Comparison of ENCODE assay signal across 9 mouse cellular contexts in the genomic region with DNA sequence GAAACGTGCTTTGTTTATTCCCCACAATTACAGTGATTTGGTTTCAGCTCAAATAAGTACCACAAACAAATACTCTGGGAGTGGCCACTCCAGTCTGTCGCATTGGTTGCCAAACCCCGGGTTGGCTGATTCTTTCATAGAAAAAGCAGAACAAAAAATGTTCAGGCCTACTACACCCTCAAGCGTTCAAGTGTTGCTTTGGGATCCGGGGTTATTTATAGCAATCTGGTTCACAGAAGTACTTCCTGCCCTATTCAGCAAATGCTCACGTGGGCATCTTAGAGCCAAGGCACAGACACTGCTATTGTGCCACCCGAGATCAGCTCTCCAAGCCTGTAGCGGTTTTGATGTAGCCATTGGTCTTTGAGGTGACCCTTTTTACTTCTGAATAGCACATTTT. TPM values are rescaled to one million over a fixed set of nuclear protein-coding genes. Genes with fewer than 3 reads are reported as not detected.
DNase-seq lines count a peak whose midpoint lies in the region; ATAC-seq and TF ChIP-seq lines count a peak whose summit lies in the region.
"Had no signal": no experiment of that assay in that cellular context is flagged by ENCODE, and none has a peak within 500 bp of the region (broad histone marks: within the 10 kb centered on the region; RNA-seq: fewer than 3 reads in every experiment).

No protein-coding gene starts in this region.

- TF ChIP-seq CTCF in heart, adult 2 months (IDR thresholded peaks at IDR 0.05), result peak; percentile 40

- TF ChIP-seq EP300 in heart, adult 2 months (IDR thresholded peaks at IDR 0.05; ENCODE audit: insufficient read depth, low read depth, low read length), result no peak

- H3K27ac ChIP-seq in heart, adult 2 months, result no peak overlapping the region
- H3K27ac ChIP-seq in heart, embryonic 12.5 days (ENCODE audit: poor library complexity, severe bottlenecking), result no peak overlapping the region
- H3K27ac ChIP-seq in heart, embryonic 15.5 days, result no peak overlapping the region
- peak overlapping the region; percentile 85 for H3K27ac ChIP-seq in macrophage

- intact Hi-C loops in heart, adult 2 months (cut with DNase I), result loop anchor here (5.0 kb wide), 1 partner anchor 265 kb away; no protein-coding TSS in a partner anchor

- no peak for TF ChIP-seq POLR2A in heart, adult 2 months (IDR thresholded peaks at IDR 0.05; ENCODE audit: insufficient read depth, low read depth, low read length)

- ATAC-seq in heart, embryonic 12.5 days (ENCODE audit: insufficient number of reproducible peaks, low FRiP score), result no peak
- ATAC-seq in heart, embryonic 15.5 days (replicated peaks; ENCODE audit: insufficient number of reproducible peaks, insufficient read depth, low FRiP score, low read depth), result peak; percentile 64; the same call in 1 of the 2 replicates

- no peaks in the 10 kb centered on the region for H3K36me3 ChIP-seq in heart, adult 2 months (ENCODE audit: control insufficient read depth, insufficient read depth, low read length)
- no peaks in the 10 kb centered on the region for H3K36me3 ChIP-seq in heart, embryonic 12.5 days
- H3K36me3 ChIP-seq in heart, embryonic 15.5 days, result no peaks in the 10 kb centered on the region
- no peaks in the 10 kb centered on the region for H3K36me3 ChIP-seq in macrophage (ENCODE audit: inconsistent target)

- H3K27me3 ChIP-seq in heart, adult 2 months (ENCODE audit: control insufficient read depth, insufficient read depth, low read length), result no peaks in the 10 kb centered on the region
- no peaks in the 10 kb centered on the region for H3K27me3 ChIP-seq in heart, embryonic 12.5 days (replicated peaks)
- H3K27me3 ChIP-seq in heart, embryonic 15.5 days, result no peaks in the 10 kb centered on the region

- H3K79me2 ChIP-seq in heart, adult 2 months (replicated peaks; ENCODE audit: control insufficient read depth, insufficient read depth, low read length), result no peaks in the 10 kb centered on the region
- peaks cover 49% of the 10 kb centered on the region for H3K79me2 ChIP-seq in macrophage (ENCODE audit: inconsistent target)

- no peak overlapping the region for H3K4me3 ChIP-seq in heart, adult 2 months
- H3K4me3 ChIP-seq in heart, embryonic 12.5 days, result no peak overlapping the region
- H3K4me3 ChIP-seq in heart, embryonic 15.5 days, result no peak overlapping the region
- H3K4me3 ChIP-seq in macrophage (ENCODE audit: inconsistent target), result peak overlapping the region; percentile 52

- WGBS in heart, adult 2 months, result 35% methylated on average over 8 of the region's 8 CpGs
- WGBS in heart, embryonic 12.5 days, result 61% methylated on average over 8 of the region's 8 CpGs
- WGBS in heart, embryonic 15.5 days, result 51% methylated on average over 8 of the region's 8 CpGs
- WGBS in macrophage (ENCODE audit: missing documents), result 0% methylated on average over 8 of the region's 8 CpGs

- DNase-seq in heart, adult 2 months, result peak in 1 of 2 experiments; percentile 37
- peak; percentile 54 for DNase-seq in CD4-positive, CD25-positive, alpha-beta regulatory T cell, adult 2 months (ENCODE audit: low read depth, low spot score)
- DNase-seq in embryo, embryonic 9.5 days (ENCODE audit: extremely low spot score), result no peak
- no peak for DNase-seq in adrenal gland, adult 18-20 months (ENCODE audit: low spot score in 2 of 2)
- DNase-seq in adrenal gland, postnatal 36 days, result no peak
- DNase-seq: gastrocnemius, postnatal 36 days had no signal

- no peaks in the 10 kb centered on the region; the same call in 1 of the 2 replicates for H3K4me1 ChIP-seq in heart, adult 2 months (ENCODE audit: control insufficient read depth, insufficient read depth, low read length)
- H3K4me1 ChIP-seq in heart, embryonic 12.5 days (replicated peaks), result peaks cover 7% of the 10 kb centered on the region; the same call in 1 of the 2 replicates
- no peaks in the 10 kb centered on the region for H3K4me1 ChIP-seq in heart, embryonic 15.5 days (replicated peaks)

- H3K9ac ChIP-seq in heart, adult 2 months (ENCODE audit: low read depth, low read length), result no peak overlapping the region
- no peak overlapping the region for H3K9ac ChIP-seq in heart, embryonic 12.5 days
- H3K9ac ChIP-seq in heart, embryonic 15.5 days, result no peak overlapping the region

- H3K9me3 ChIP-seq in heart, embryonic 12.5 days (replicated peaks), result no peaks in the 10 kb centered on the region
- H3K9me3 ChIP-seq in heart, embryonic 15.5 days (replicated peaks), result no peaks in the 10 kb centered on the region

- H3K4me2 ChIP-seq in heart, embryonic 12.5 days, result no peak overlapping the region
- no peak overlapping the region for H3K4me2 ChIP-seq in heart, embryonic 15.5 days

RNA-seq across cellular contexts. Expression of a gene that starts 57.0 kb away (rescaled TPM):
- under 1 TPM; 0.59 to 0.73 TPM for total RNA-seq in heart, adult 2 months (2021)
- 0.74 and 1.4 TPM in 2 replicates for polyA plus RNA-seq in heart, adult 2 months (2012; rRNA removed)
- 1.8 and 3.9 TPM in 2 replicates for polyA plus RNA-seq in heart, embryonic 12.5 days (2016; fragmentation: Nextera tagmentation; extraction: Ambion mirVana)
- polyA plus RNA-seq in heart, embryonic 15.5 days (2015; fragmentation: Nextera tagmentation; extraction: Ambion mirVana), result 13.0 and 14.6 TPM in 2 replicates
- total RNA-seq in macrophage (2018; cell fraction: chromatin; rRNA removed), result 1 to 10 TPM in 1 of 26 experiments, not detected in 25; 2.1 TPM
- under 1 TPM in 12 of 26 experiments, not detected in 14; 0.17 to 0.37 (median 0.25) TPM for total RNA-seq in macrophage (2018; cell fraction: cytosol; rRNA removed)
- 1 to 10 TPM in 2 of 26 experiments, not detected in 24; 2.7 TPM for total RNA-seq in macrophage (2018; cell fraction: nucleus; rRNA removed)
- polyA plus RNA-seq in macrophage (2018), result 0.55 to 13.8 TPM in 2 of 3 replicates, not detected in the other
- total RNA-seq in adrenal gland, adult 18-20 months (2021), result 1 to 10 TPM; 1.1 to 1.4 TPM
- 1 to 10 TPM; 1.4 to 1.6 TPM for total RNA-seq in adrenal gland, postnatal 36 days (2021)
- total RNA-seq: gastrocnemius, postnatal 36 days had no signal
